8 mouse cellular contexts compared by ENCODE assay signal in the genomic region with DNA sequence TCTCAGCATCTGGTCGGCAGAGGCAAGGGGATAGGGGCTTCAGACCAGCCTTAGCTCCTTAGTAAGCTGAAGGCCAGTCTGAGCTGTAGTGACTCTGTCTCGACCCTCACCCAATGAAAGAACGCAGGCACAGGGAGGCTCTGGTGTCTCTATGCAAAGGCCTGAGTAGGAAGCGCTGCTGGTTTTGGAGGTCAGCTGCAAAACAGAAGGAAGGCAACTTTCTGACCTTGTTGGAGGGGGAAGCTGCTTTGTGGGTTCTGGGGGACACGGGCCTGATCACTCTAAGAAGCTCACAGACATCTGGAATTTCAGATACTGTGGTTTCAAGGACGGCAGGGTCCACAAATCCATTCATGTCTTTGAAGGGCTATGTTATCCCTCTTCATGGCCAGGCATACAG. TPM values are rescaled to one million over a fixed set of nuclear protein-coding genes. Genes with fewer than 3 reads are reported as not detected.
DNase-seq lines count a peak whose midpoint lies in the region; ATAC-seq lines count a peak whose summit lies in the region.

No protein-coding gene starts in this region.

- no peak overlapping the region for H3K4me3 ChIP-seq in heart, embryonic 11.5 days (ENCODE audit: low read depth, low read length)
- H3K4me3 ChIP-seq in midbrain, embryonic 10.5 days: peak overlapping the region; percentile 40
- H3K4me3 ChIP-seq in midbrain, embryonic 15.5 days: no peak overlapping the region
- H3K4me3 ChIP-seq in limb, embryonic 12.5 days (replicated peaks): no peak overlapping the region
- H3K4me3 ChIP-seq in stomach, embryonic 15.5 days (replicated peaks): no peak overlapping the region

- no peaks in the 10 kb centered on the region for H3K9me3 ChIP-seq in heart, embryonic 11.5 days (replicated peaks; ENCODE audit: control insufficient read depth, low read length)
- H3K9me3 ChIP-seq in midbrain, embryonic 10.5 days (replicated peaks): no peaks in the 10 kb centered on the region
- no peaks in the 10 kb centered on the region for H3K9me3 ChIP-seq in midbrain, embryonic 15.5 days
- no peaks in the 10 kb centered on the region for H3K9me3 ChIP-seq in limb, embryonic 12.5 days
- H3K9me3 ChIP-seq in stomach, embryonic 15.5 days: no peaks in the 10 kb centered on the region

- H3K9ac ChIP-seq in heart, embryonic 11.5 days (ENCODE audit: low read depth, low read length): peak overlapping the region; percentile 29; the same call in 1 of the 2 replicates
- H3K9ac ChIP-seq in midbrain, embryonic 15.5 days: no peak overlapping the region
- H3K9ac ChIP-seq in limb, embryonic 12.5 days (replicated peaks): no peak overlapping the region
- H3K9ac ChIP-seq in stomach, embryonic 15.5 days: no peak overlapping the region

- no peak for DNase-seq in heart, postnatal 25 days (ENCODE audit: low spot score)
- DNase-seq in midbrain, embryonic 10.5 days (ENCODE audit: low spot score): no peak
- DNase-seq in embryo, embryonic 10.5 days (ENCODE audit: low spot score): no peak
- DNase-seq in cerebellum, adult 8-10 months: no peak

- no peaks in the 10 kb centered on the region for H3K36me3 ChIP-seq in heart, embryonic 11.5 days (ENCODE audit: control insufficient read depth, insufficient read depth, low read length)
- H3K36me3 ChIP-seq in midbrain, embryonic 10.5 days: no peaks in the 10 kb centered on the region
- no peaks in the 10 kb centered on the region for H3K36me3 ChIP-seq in midbrain, embryonic 15.5 days (replicated peaks)
- H3K36me3 ChIP-seq in limb, embryonic 12.5 days: no peaks in the 10 kb centered on the region
- no peaks in the 10 kb centered on the region for H3K36me3 ChIP-seq in stomach, embryonic 15.5 days

- peaks cover 15% of the 10 kb centered on the region for H3K4me1 ChIP-seq in heart, embryonic 11.5 days (ENCODE audit: control insufficient read depth, insufficient read depth, low read length)
- H3K4me1 ChIP-seq in midbrain, embryonic 10.5 days: peaks cover 30% of the 10 kb centered on the region
- peaks cover 6% of the 10 kb centered on the region for H3K4me1 ChIP-seq in midbrain, embryonic 15.5 days
- H3K4me1 ChIP-seq in limb, embryonic 12.5 days (replicated peaks): peaks cover 12% of the 10 kb centered on the region
- peaks cover 11% of the 10 kb centered on the region for H3K4me1 ChIP-seq in stomach, embryonic 15.5 days

- no peak for ATAC-seq in heart, embryonic 11.5 days (replicated peaks; ENCODE audit: insufficient number of reproducible peaks, low FRiP score, low TSS enrichment)
- no peak for ATAC-seq in midbrain, embryonic 15.5 days (replicated peaks)
- no peak for ATAC-seq in limb, embryonic 12.5 days (ENCODE audit: insufficient number of reproducible peaks, insufficient read depth, low FRiP score, low TSS enrichment, low read depth)
- no peak for ATAC-seq in stomach, embryonic 15.5 days (ENCODE audit: insufficient read depth, low FRiP score, low read depth)

- H3K27ac ChIP-seq in heart, embryonic 11.5 days (ENCODE audit: low read depth, low read length): no peak overlapping the region
- peak overlapping the region; percentile 52; the same call in 1 of the 2 replicates for H3K27ac ChIP-seq in midbrain, embryonic 10.5 days (replicated peaks)
- no peak overlapping the region for H3K27ac ChIP-seq in midbrain, embryonic 15.5 days
- no peak overlapping the region for H3K27ac ChIP-seq in limb, embryonic 12.5 days
- H3K27ac ChIP-seq in stomach, embryonic 15.5 days: no peak overlapping the region

- whole genome bisulfite sequencing in heart, embryonic 11.5 days (ENCODE audit: insufficient replicate concordance): 59% methylated on average over 6 of the region's 6 CpGs
- 59% methylated on average over 6 of the region's 6 CpGs for WGBS in midbrain, embryonic 10.5 days
- WGBS in midbrain, embryonic 15.5 days: 67% methylated on average over 6 of the region's 6 CpGs
- WGBS in limb, embryonic 12.5 days: 75% methylated on average over 6 of the region's 6 CpGs
- WGBS in stomach, embryonic 15.5 days: 68% methylated on average over 6 of the region's 6 CpGs

- H3K27me3 ChIP-seq in heart, embryonic 11.5 days (ENCODE audit: control insufficient read depth, insufficient read depth, low read length): no peaks in the 10 kb centered on the region
- H3K27me3 ChIP-seq in midbrain, embryonic 10.5 days (ENCODE audit: low read depth, poor library complexity, severe bottlenecking): peaks cover 26% of the 10 kb centered on the region
- H3K27me3 ChIP-seq in midbrain, embryonic 15.5 days (replicated peaks): no peaks in the 10 kb centered on the region; the same call in 1 of the 2 replicates
- 0 out of 2 replicates have a peak, but pooled peaks cover 3% of the 10 kb centered on the region for H3K27me3 ChIP-seq in limb, embryonic 12.5 days
- H3K27me3 ChIP-seq in stomach, embryonic 15.5 days (replicated peaks): no peaks in the 10 kb centered on the region

- peak overlapping the region; percentile 63 for H3K4me2 ChIP-seq in heart, embryonic 11.5 days
- H3K4me2 ChIP-seq in midbrain, embryonic 15.5 days: no peak overlapping the region
- H3K4me2 ChIP-seq in limb, embryonic 12.5 days: peak overlapping the region; percentile 48
- H3K4me2 ChIP-seq in stomach, embryonic 15.5 days: peak overlapping the region; percentile 48

- intact Hi-C loops in heart, postnatal 25 days (cut with DNase I): loop anchor here (1.0 to 5.0 kb wide), 3 partner anchors 69 to 438 kb away; no protein-coding TSS in a partner anchor

RNA-seq across cellular contexts. Expression of gene Commd7, which starts 46.6 kb away (rescaled TPM):
- 53.6 and 61.3 TPM in 2 replicates for polyA plus RNA-seq in heart, embryonic 11.5 days (2014; fragmentation: Nextera tagmentation; extraction: Ambion mirVana)
- 10 to 100 TPM; 13.9 to 14.6 TPM for total RNA-seq in heart, postnatal 25 days (2021)
- 69.7 and 70.5 TPM in 2 replicates for polyA plus RNA-seq in midbrain, embryonic 10.5 days (2016; fragmentation: Nextera tagmentation; extraction: Ambion mirVana)
- polyA plus RNA-seq in midbrain, embryonic 15.5 days (2015; fragmentation: Nextera tagmentation; extraction: Ambion mirVana): 94.9 and 98.5 TPM in 2 replicates
- polyA plus RNA-seq in limb, embryonic 12.5 days (2016; fragmentation: Nextera tagmentation; extraction: Ambion mirVana): 70.3 and 71.3 TPM in 2 replicates
- 73.9 and 77.9 TPM in 2 replicates for polyA plus RNA-seq in stomach, embryonic 15.5 days (2015; fragmentation: Nextera tagmentation; extraction: Ambion mirVana)

RNA-seq across cellular contexts. Expression of gene Nol4l, which starts 56.2 kb away (rescaled TPM):
- polyA plus RNA-seq in heart, embryonic 11.5 days (2014; fragmentation: Nextera tagmentation; extraction: Ambion mirVana): 16.0 and 16.7 TPM in 2 replicates
- 1 to 10 TPM; 4.4 TPM for total RNA-seq in heart, postnatal 25 days (2021)
- polyA plus RNA-seq in midbrain, embryonic 10.5 days (2016; fragmentation: Nextera tagmentation; extraction: Ambion mirVana): 12.8 and 16.8 TPM in 2 replicates
- 50.8 and 54.6 TPM in 2 replicates for polyA plus RNA-seq in midbrain, embryonic 15.5 days (2015; fragmentation: Nextera tagmentation; extraction: Ambion mirVana)
- polyA plus RNA-seq in limb, embryonic 12.5 days (2016; fragmentation: Nextera tagmentation; extraction: Ambion mirVana): 12.5 and 12.6 TPM in 2 replicates
- 14.3 and 16.4 TPM in 2 replicates for polyA plus RNA-seq in stomach, embryonic 15.5 days (2015; fragmentation: Nextera tagmentation; extraction: Ambion mirVana)
